Mouse (Mus musculus) left cerebral cortex, adult 9 months (tissue): ENCODE measurements around the gene Fgfr2.

Source experiments
- DNase-seq, 2 experiments: peaks; one replicate each; pipeline ENCODE4 v3.0.0; 2022; ENCODE audit warnings: low spot score in 2 of 2

The Fgfr2 gene

GRCm38 (mm10) chr7:132372752-132373513 is 750.2 kb downstream of the Fgfr2 start:
- DNase-seq = no peak

- no peak for DNase-seq
These were observed 751.3 kb downstream of the Fgfr2 start for GRCm38 (mm10) chr7:132371832-132372231.

GRCm38 (mm10) chr7:132369784-132370183 is 753.4 kb downstream of the Fgfr2 start:
- no peak for DNase-seq

GRCm38 (mm10) chr7:132368859-132369258 is 754.3 kb downstream of the Fgfr2 start:
- no peak for DNase-seq

- DNase-seq = no peak
These were observed 755.8 kb downstream of the Fgfr2 start for GRCm38 (mm10) chr7:132367344-132367743.

- no peak for DNase-seq
These were observed 757.3 kb downstream of the Fgfr2 start for GRCm38 (mm10) chr7:132365703-132366384.

- no peak for DNase-seq
These were observed 758.0 kb downstream of the Fgfr2 start for GRCm38 (mm10) chr7:132365111-132365510.

- DNase-seq = no peak
These were observed 758.6 kb downstream of the Fgfr2 start for GRCm38 (mm10) chr7:132364506-132364905.

GRCm38 (mm10) chr7:132360336-132360735 is 762.8 kb downstream of the Fgfr2 start:
- no peak for DNase-seq

GRCm38 (mm10) chr7:132358709-132359108 is 764.4 kb downstream of the Fgfr2 start:
- no peak for DNase-seq

- DNase-seq = no peak
These were observed 764.9 kb downstream of the Fgfr2 start for GRCm38 (mm10) chr7:132358250-132358649.

- no peak for DNase-seq
These were observed 765.3 kb downstream of the Fgfr2 start for GRCm38 (mm10) chr7:132357841-132358237.

GRCm38 (mm10) chr7:132356881-132357840 is 766.0 kb downstream of the Fgfr2 start:
- no peak for DNase-seq

GRCm38 (mm10) chr7:132356185-132356584 is 767.0 kb downstream of the Fgfr2 start:
- no peak for DNase-seq

- DNase-seq = no peak
These were observed 767.4 kb downstream of the Fgfr2 start for GRCm38 (mm10) chr7:132355767-132356166.

GRCm38 (mm10) chr7:132349075-132349572 is 774.0 kb downstream of the Fgfr2 start:
- no peak for DNase-seq

- DNase-seq = no peak
These were observed 775.7 kb downstream of the Fgfr2 start for GRCm38 (mm10) chr7:132347273-132348045.

GRCm38 (mm10) chr7:132345526-132346070 is 777.6 kb downstream of the Fgfr2 start:
- no peak for DNase-seq

GRCm38 (mm10) chr7:132344606-132345005 is 778.5 kb downstream of the Fgfr2 start:
- DNase-seq = no peak

GRCm38 (mm10) chr7:132343900-132344299 is 779.2 kb downstream of the Fgfr2 start:
- no peak for DNase-seq

GRCm38 (mm10) chr7:132343146-132343545 is 780.0 kb downstream of the Fgfr2 start:
- DNase-seq = no peak
